8 mouse cellular contexts compared by ENCODE assay signal in genomic region chr6:70911668-70912395, GRCm38 (mm10). TPM values are rescaled to one million over a fixed set of nuclear protein-coding genes. Genes with fewer than 3 reads are reported as not detected.
DNase-seq lines count a peak whose midpoint lies in the region; ATAC-seq and TF ChIP-seq lines count a peak whose summit lies in the region.

No protein-coding gene starts in this region.

- TF ChIP-seq CTCF in Patski (IDR thresholded peaks at IDR 0.05) = no peak
- TF ChIP-seq CTCF in liver, postnatal 0 days (IDR thresholded peaks at IDR 0.05; ENCODE audit: low read depth) = no peak

- POLR2A ChIA-PET in Patski (lab: Charles Lee) = no interaction called here

- H3K9ac ChIP-seq in forebrain, embryonic 11.5 days (ENCODE audit: low read length) = no peak overlapping the region
- no peak overlapping the region for H3K9ac ChIP-seq in liver, postnatal 0 days (replicated peaks)

- ATAC-seq in Patski = peak; percentile 42
- no peak; the same call in 1 of the 2 replicates for ATAC-seq in forebrain, embryonic 11.5 days (replicated peaks; ENCODE audit: low FRiP score)
- ATAC-seq in liver, postnatal 0 days = no peak

- no peak overlapping the region for H3K4me3 ChIP-seq in forebrain, embryonic 11.5 days (ENCODE audit: low read depth, low read length)
- no peak overlapping the region for H3K4me3 ChIP-seq in liver, postnatal 0 days (ENCODE audit: low read depth, low read length)

- DNase-seq in adrenal gland, adult (ENCODE audit: inconsistent age in 2 of 2, low spot score in 1 of 2) = peak; percentile 17 to 28
- no peak for DNase-seq in adrenal gland, adult 18-20 months (ENCODE audit: low spot score in 2 of 2)
- DNase-seq in Patski (ENCODE audit: low read depth, low spot score) = no peak
- no peak for DNase-seq in forebrain, embryonic 11.5 days (ENCODE audit: low spot score)
- peak; percentile 60 for DNase-seq in layer of hippocampus, adult 11-12 months (ENCODE audit: low spot score)
- peak; percentile 46 for DNase-seq in liver, postnatal 0 days
- DNase-seq in telencephalon, adult 2 months (ENCODE audit: low read depth, low spot score) = peak; percentile 15
- DNase-seq in spleen, adult 18-20 months = no peak

- TF ChIP-seq EP300 in liver, postnatal 0 days (IDR thresholded peaks at IDR 0.05; ENCODE audit: low read depth) = no peak

- 14% methylated on average over 20 of the region's 20 CpGs for WGBS in forebrain, embryonic 11.5 days
- 12% methylated on average over 20 of the region's 20 CpGs for WGBS in liver, postnatal 0 days (ENCODE audit: insufficient replicate concordance)

- CTCF ChIA-PET in Patski (lab: Charles Lee) = no interaction called here

- no peaks in the 10 kb centered on the region for H3K9me3 ChIP-seq in forebrain, embryonic 11.5 days (ENCODE audit: control insufficient read depth, low read length)
- H3K9me3 ChIP-seq in liver, postnatal 0 days (ENCODE audit: low read length) = no peaks in the 10 kb centered on the region

- H3K27ac ChIP-seq in forebrain, embryonic 11.5 days (ENCODE audit: low read depth, low read length) = no peak overlapping the region
- H3K27ac ChIP-seq in liver, postnatal 0 days (ENCODE audit: low read depth) = no peak overlapping the region

- no peaks in the 10 kb centered on the region for H3K27me3 ChIP-seq in Patski
- H3K27me3 ChIP-seq in forebrain, embryonic 11.5 days (ENCODE audit: control insufficient read depth, insufficient read depth, low read length) = peaks cover 4% of the 10 kb centered on the region; the same call in 1 of the 2 replicates
- H3K27me3 ChIP-seq in liver, postnatal 0 days (ENCODE audit: insufficient read depth, low read length) = peaks cover 19% of the 10 kb centered on the region

- no peaks in the 10 kb centered on the region for H3K4me1 ChIP-seq in forebrain, embryonic 11.5 days (replicated peaks; ENCODE audit: control insufficient read depth, insufficient read depth, low read length)
- H3K4me1 ChIP-seq in liver, postnatal 0 days (ENCODE audit: insufficient read depth) = peaks cover 5% of the 10 kb centered on the region; the same call in 1 of the 2 replicates

- in situ Hi-C loops in Patski (cut with MboI; ENCODE audit: low pct_unique_long_range_greater_than_20kb) = no loop called here

- no peaks in the 10 kb centered on the region for H3K36me3 ChIP-seq in forebrain, embryonic 11.5 days (ENCODE audit: control insufficient read depth, insufficient read depth, low read length)
- H3K36me3 ChIP-seq in liver, postnatal 0 days (replicated peaks; ENCODE audit: insufficient read depth, low read length) = no peaks in the 10 kb centered on the region

- H3K4me2 ChIP-seq in forebrain, embryonic 11.5 days (ENCODE audit: low read depth, low read length, severe bottlenecking) = peak overlapping the region; percentile 26; the same call in 1 of the 2 replicates
- peak overlapping the region; percentile 40 for H3K4me2 ChIP-seq in liver, postnatal 0 days (ENCODE audit: low read depth, low read length)

RNA-seq across cellular contexts. Expression of gene Tex37, which starts 6.9 kb away (rescaled TPM):
- not detected for total RNA-seq in adrenal gland, adult 18-20 months (2021)
- not detected for polyA plus RNA-seq in Patski (2021)
- not detected in 2 replicates for polyA plus RNA-seq in forebrain, embryonic 11.5 days (2014; fragmentation: Nextera tagmentation; extraction: Ambion mirVana)
- polyA plus RNA-seq in liver, postnatal 0 days (2015; fragmentation: Nextera tagmentation; extraction: Ambion mirVana) = not detected in 2 replicates

RNA-seq across cellular contexts. Expression of gene Foxi3, which starts 44.5 kb away (rescaled TPM):
- not detected for total RNA-seq in adrenal gland, adult 18-20 months (2021)
- not detected for polyA plus RNA-seq in Patski (2021)
- not detected in 2 replicates for polyA plus RNA-seq in forebrain, embryonic 11.5 days (2014; fragmentation: Nextera tagmentation; extraction: Ambion mirVana)
- polyA plus RNA-seq in liver, postnatal 0 days (2015; fragmentation: Nextera tagmentation; extraction: Ambion mirVana) = not detected in 2 replicates

Comparison
In these comparisons a context has a peak if more than half of its experiments do, and no peak if none do; other contexts are left out.
1. DNase-seq: peak in adrenal gland, adult (2 of 2), layer of hippocampus, adult 11-12 months (single experiment), liver, postnatal 0 days (single experiment) and telencephalon, adult 2 months (single experiment); none in adrenal gland, adult 18-20 months (0 of 2), Patski (single experiment), forebrain, embryonic 11.5 days (single experiment) and spleen, adult 18-20 months (0 of 2).